Mouse (Mus musculus): ENCODE results near the gene Prkar2b. TPM values are rescaled to one million over a fixed set of nuclear protein-coding genes. Genes with fewer than 3 reads are reported as not detected.
A peak's percentile ranks its signal among the peaks of the same experiment; 100 is the strongest.

The Prkar2b gene
- total and polyA plus RNA-seq, 2 experiments from 2014 or later = 132 to 182 TPM

DNA sequence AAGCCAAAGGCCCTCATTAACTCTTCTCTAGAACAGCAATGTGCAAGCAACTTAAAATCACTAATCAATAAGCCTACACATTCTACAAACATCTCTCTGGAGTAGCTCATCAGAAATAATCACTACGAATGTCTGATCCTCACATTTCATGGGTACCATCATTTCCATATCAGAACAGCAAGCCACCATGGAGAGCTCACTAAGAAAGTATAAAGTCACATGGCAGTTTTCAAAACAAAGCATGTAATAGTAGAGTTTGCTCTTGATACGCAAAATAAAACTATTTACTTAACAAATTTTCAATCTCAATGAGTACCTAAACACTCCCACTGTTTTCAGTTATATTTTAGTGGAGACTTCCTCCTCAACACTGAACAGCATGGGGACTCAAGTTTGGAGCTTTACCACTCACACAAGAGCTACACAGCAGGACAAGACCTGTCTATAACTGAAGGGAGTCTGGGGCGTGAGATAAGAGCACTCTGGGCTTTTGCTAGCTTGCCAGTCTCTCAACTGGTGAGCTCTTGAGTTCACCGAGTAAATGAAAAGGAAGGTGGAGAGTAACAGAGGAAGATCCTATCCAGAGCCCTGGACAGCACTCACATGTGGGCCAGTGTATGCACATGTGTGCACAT lies 118.0 kb downstream of the Prkar2b start:
- no peaks in the 10 kb centered on the region for H3K9me3 ChIP-seq (ENCODE audit: low read length)
- no peak for TF ChIP-seq CTCF (IDR thresholded peaks at IDR 0.05)
- no peaks in the 10 kb centered on the region for H3K27me3 ChIP-seq (ENCODE audit: insufficient read depth, low read length)
- no peak overlapping the region for H3K4me2 ChIP-seq (ENCODE audit: low read depth, low read length, poor library complexity, severe bottlenecking)
- no peaks in the 10 kb centered on the region for H3K4me1 ChIP-seq (ENCODE audit: insufficient read depth, low read length)
- no peak overlapping the region for H3K9ac ChIP-seq (replicated peaks; ENCODE audit: low read length, poor library complexity, severe bottlenecking)
- H3K36me3 ChIP-seq (ENCODE audit: insufficient read depth, low read length) = peaks cover 6% of the 10 kb centered on the region; the same call in 1 of the 2 replicates
- WGBS = 93% methylated on average over 4 of the region's 4 CpGs
- no peak overlapping the region for H3K4me3 ChIP-seq (ENCODE audit: low read depth, low read length)
- H3K27ac ChIP-seq (ENCODE audit: low read depth, low read length) = no peak overlapping the region
- DNase-seq (ENCODE audit: low spot score) (no peak), ATAC-seq (ENCODE audit: low FRiP score) (no peak)

DNA sequence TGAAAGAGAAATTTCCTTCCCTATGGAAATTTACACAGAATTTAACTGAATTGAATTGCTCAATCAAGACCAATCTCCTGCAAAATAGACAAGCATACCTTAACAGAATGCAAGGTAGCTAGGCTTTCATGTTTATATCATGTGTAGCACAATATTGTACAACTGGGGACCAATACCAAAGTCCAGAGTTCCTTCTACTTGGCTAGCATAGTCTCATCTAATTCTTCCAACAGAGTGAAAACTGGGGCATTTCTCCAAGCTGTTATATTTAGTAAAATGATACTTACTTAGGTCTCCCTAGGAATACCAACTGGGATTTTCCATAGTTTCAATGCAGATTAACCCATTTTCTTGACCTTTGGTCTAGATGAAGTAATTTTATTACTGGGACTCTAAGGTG lies 122.1 kb downstream of the Prkar2b start:
- no peak overlapping the region for H3K9ac ChIP-seq (replicated peaks; ENCODE audit: low read length, poor library complexity, severe bottlenecking)
- H3K4me1 ChIP-seq (ENCODE audit: insufficient read depth, low read length) = no peaks in the 10 kb centered on the region
- ATAC-seq (ENCODE audit: low FRiP score) (no peak), DNase-seq (ENCODE audit: low spot score) (no peak)
- no peak overlapping the region for H3K4me2 ChIP-seq (ENCODE audit: low read depth, low read length, poor library complexity, severe bottlenecking)
- no peak overlapping the region for H3K27ac ChIP-seq (ENCODE audit: low read depth, low read length)
- no peak overlapping the region for H3K4me3 ChIP-seq (ENCODE audit: low read depth, low read length)
- no peaks in the 10 kb centered on the region for H3K27me3 ChIP-seq (ENCODE audit: insufficient read depth, low read length)
- no peaks in the 10 kb centered on the region for H3K9me3 ChIP-seq (ENCODE audit: low read length)
- peaks cover 15% of the 10 kb centered on the region for H3K36me3 ChIP-seq (ENCODE audit: insufficient read depth, low read length)
- TF ChIP-seq CTCF (IDR thresholded peaks at IDR 0.05) = no peak

DNA sequence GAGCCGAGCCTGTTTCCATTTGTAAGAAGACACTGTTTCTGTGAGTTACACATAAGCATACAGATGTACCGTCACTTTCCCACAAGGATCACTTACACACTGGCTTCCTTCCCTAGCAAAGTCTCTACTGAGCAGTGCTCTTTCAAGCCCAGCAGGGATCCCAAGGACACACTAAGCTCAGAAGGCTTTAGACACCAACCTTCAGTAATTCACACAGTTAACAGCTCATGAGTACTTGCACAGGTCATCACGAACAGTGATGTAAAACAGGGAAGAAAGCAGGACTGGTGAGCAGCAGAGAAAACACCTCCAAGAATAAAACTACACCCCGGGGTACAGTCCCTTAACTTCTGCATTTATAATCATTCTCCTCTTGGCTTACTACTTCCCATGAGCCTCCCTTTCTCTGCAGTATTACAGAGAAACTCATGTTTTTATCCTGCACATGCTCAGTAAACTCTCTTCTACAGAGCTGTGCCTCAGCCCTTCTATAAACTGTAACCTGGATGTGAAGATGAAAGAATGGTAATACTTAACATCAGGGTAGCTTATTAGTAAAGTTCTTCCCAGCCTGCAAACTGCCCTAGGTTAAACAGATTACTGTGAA lies 122.6 kb downstream of the Prkar2b start:
- Histone ChIP-seq H3K4me2 (ENCODE audit: low read depth, low read length, poor library complexity, severe bottlenecking) (no peak overlapping the region), H3K4me3 (ENCODE audit: low read depth, low read length) (no peak overlapping the region), H3K9ac (replicated peaks; ENCODE audit: low read length, poor library complexity, severe bottlenecking) (no peak overlapping the region), H3K9me3 (ENCODE audit: low read length) (no peaks in the 10 kb centered on the region), H3K27ac (ENCODE audit: low read depth, low read length) (no peak overlapping the region), H3K4me1 (ENCODE audit: insufficient read depth, low read length) (no peaks in the 10 kb centered on the region), H3K27me3 (ENCODE audit: insufficient read depth, low read length) (no peaks in the 10 kb centered on the region), H3K36me3 (ENCODE audit: insufficient read depth, low read length) (peaks cover 15% of the 10 kb centered on the region)
- WGBS = 91% methylated on average over 4 of the region's 4 CpGs
- no peak for TF ChIP-seq CTCF (IDR thresholded peaks at IDR 0.05)
- ATAC-seq (ENCODE audit: low FRiP score) (no peak), DNase-seq (ENCODE audit: low spot score) (no peak)

DNA sequence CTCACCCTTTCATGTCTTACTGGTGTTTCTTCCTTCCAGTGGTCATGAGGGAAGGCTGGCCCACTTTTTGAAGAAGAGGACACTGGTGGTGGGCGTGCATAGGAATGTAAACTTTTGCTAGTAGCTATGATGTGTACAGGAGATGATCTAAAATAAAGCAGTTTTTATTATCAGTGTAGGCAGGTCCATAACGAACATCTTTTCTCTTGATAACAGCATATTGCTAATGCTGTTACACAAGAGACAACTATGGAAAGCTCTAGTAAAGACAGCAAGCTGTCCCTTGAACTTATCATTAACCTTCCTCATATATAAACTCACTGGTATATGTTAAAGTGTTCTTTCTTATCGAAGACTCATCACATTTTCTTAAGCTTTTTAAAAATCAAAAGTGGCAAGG lies 123.5 kb downstream of the Prkar2b start:
- ATAC-seq (ENCODE audit: low FRiP score) (no peak), DNase-seq (ENCODE audit: low spot score) (no peak)
- TF ChIP-seq CTCF (IDR thresholded peaks at IDR 0.05) = no peak
- H3K9ac ChIP-seq (replicated peaks; ENCODE audit: low read length, poor library complexity, severe bottlenecking) = no peak overlapping the region
- no peaks in the 10 kb centered on the region for H3K27me3 ChIP-seq (ENCODE audit: insufficient read depth, low read length)
- H3K36me3 ChIP-seq (ENCODE audit: insufficient read depth, low read length) = peaks cover 15% of the 10 kb centered on the region
- no peak overlapping the region for H3K4me3 ChIP-seq (ENCODE audit: low read depth, low read length)
- no peaks in the 10 kb centered on the region for H3K4me1 ChIP-seq (ENCODE audit: insufficient read depth, low read length)
- no peaks in the 10 kb centered on the region for H3K9me3 ChIP-seq (ENCODE audit: low read length)
- H3K27ac ChIP-seq (ENCODE audit: low read depth, low read length) = no peak overlapping the region
- H3K4me2 ChIP-seq (ENCODE audit: low read depth, low read length, poor library complexity, severe bottlenecking) = no peak overlapping the region
- WGBS = 93% methylated on average over 3 of the region's 3 CpGs

DNA sequence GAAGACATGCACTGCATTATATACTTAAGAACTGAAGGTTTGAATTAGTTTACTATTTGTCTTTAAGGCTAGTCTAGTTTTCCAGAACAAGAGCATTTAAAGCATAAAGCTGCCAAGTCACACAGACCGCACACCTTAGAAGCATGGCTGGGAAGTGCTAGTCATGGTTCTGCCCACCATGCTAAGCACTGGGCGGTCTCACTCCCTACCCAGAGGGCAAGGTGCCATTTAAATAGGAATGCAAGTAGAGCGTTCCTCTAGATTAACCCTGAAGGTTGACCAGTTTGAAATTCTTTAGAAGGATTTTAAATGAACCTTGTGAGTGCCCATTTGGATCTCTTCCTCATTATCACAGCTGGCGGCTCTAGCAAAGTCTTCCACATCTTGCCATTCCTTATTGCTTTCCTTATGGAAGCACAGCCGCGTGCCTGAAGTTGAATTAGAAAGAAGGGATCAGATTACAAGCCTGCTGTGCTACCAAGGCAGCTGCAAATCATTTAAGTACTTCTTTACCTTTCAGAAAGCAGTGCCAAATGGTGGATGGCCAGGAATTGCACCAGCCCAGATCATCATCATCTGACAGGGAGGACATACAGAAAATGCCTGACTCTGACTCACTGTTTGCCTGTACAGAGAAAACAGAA lies 124.3 kb downstream of the Prkar2b start:
- Histone ChIP-seq H3K9ac (replicated peaks; ENCODE audit: low read length, poor library complexity, severe bottlenecking) (no peak overlapping the region), H3K4me1 (ENCODE audit: insufficient read depth, low read length) (no peaks in the 10 kb centered on the region), H3K9me3 (ENCODE audit: low read length) (no peaks in the 10 kb centered on the region), H3K4me3 (ENCODE audit: low read depth, low read length) (no peak overlapping the region), H3K27ac (ENCODE audit: low read depth, low read length) (no peak overlapping the region), H3K36me3 (ENCODE audit: insufficient read depth, low read length) (peaks cover 15% of the 10 kb centered on the region), H3K4me2 (ENCODE audit: low read depth, low read length, poor library complexity, severe bottlenecking) (no peak overlapping the region), H3K27me3 (ENCODE audit: insufficient read depth, low read length) (no peaks in the 10 kb centered on the region)
- WGBS = 46% methylated on average over 6 of the region's 6 CpGs
- TF ChIP-seq CTCF (IDR thresholded peaks at IDR 0.05) = no peak
- ATAC-seq (ENCODE audit: low FRiP score) (no peak), DNase-seq (ENCODE audit: low spot score) (no peak)

DNA sequence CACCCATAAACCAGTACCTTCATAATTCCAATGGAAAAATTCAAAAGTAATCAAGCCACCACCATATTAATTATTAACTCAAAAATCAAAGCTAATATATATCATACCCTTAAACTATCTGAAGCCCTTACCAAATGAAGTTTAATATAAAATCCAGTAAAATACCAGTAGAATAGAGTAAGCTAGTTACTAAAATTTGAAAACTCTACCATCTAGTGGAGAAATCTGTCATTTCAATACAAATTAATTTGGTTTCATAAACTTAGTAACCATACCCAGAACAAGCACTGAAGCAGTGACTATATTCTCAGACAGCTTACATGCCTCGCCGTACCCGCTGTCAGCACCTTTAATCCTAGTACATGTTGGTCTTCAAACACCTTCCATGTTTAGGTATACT lies 129.3 kb downstream of the Prkar2b start:
- no peaks in the 10 kb centered on the region for H3K27me3 ChIP-seq (ENCODE audit: insufficient read depth, low read length)
- ATAC-seq (ENCODE audit: low FRiP score) (no peak; the same call in 1 of the 2 replicates), DNase-seq (ENCODE audit: low spot score) (peak; percentile 27)
- H3K9me3 ChIP-seq (ENCODE audit: low read length) = no peaks in the 10 kb centered on the region
- TF ChIP-seq CTCF (IDR thresholded peaks at IDR 0.05) = peak; percentile 55
- 99% methylated on average over 3 of the region's 3 CpGs for WGBS
- H3K4me3 ChIP-seq (ENCODE audit: low read depth, low read length) = no peak overlapping the region
- H3K36me3 ChIP-seq (ENCODE audit: insufficient read depth, low read length) = peaks cover 14% of the 10 kb centered on the region
- H3K4me1 ChIP-seq (ENCODE audit: insufficient read depth, low read length) = no peaks in the 10 kb centered on the region
- H3K27ac ChIP-seq (ENCODE audit: low read depth, low read length) = no peak overlapping the region
- H3K4me2 ChIP-seq (ENCODE audit: low read depth, low read length, poor library complexity, severe bottlenecking) = no peak overlapping the region
- H3K9ac ChIP-seq (replicated peaks; ENCODE audit: low read length, poor library complexity, severe bottlenecking) = no peak overlapping the region

All from midbrain, postnatal 0 days (tissue).